Mouse (Mus musculus): ENCODE measurements around the gene Acad11. TPM values are rescaled to one million over a fixed set of nuclear protein-coding genes. Genes with fewer than 3 reads are reported as not detected.
A peak's percentile ranks its signal among the peaks of the same experiment; 100 is the strongest.

Acad11 gene
- polyA plus RNA-seq, 1 experiment from 2014 or later, result 60.6 TPM

DNA sequence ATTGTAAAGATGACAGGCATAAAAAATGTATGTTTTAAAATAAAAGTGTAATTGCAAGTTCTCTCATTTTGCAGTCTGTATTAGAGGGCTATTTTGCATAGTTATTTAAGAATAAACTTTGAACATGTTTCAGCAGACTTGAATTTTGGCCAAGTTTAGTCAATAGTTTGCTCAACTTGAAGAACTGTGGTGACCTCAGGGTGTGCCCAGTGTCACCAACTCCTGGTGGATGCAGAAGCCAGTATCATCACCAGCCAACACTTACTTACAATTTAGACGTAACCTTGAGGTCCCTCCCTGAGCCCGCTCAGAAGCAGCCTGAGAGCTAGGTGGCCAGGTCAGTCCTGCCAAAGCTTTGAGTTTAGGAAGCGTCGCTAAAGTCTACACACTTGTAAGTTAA lies 19.5 kb upstream of the Acad11 start:
- Histone ChIP-seq H3K27ac (ENCODE audit: low read depth, low read length) (no peak overlapping the region), H3K4me3 (ENCODE audit: low read depth, low read length) (no peak overlapping the region), H3K9me3 (ENCODE audit: control insufficient read depth) (no peaks in the 10 kb centered on the region), H3K4me2 (replicated peaks; ENCODE audit: low read depth) (no peak overlapping the region), H3K4me1 (replicated peaks; ENCODE audit: control insufficient read depth, insufficient read depth, low read length) (no peaks in the 10 kb centered on the region), H3K36me3 (ENCODE audit: control insufficient read depth, insufficient read depth) (peaks cover 29% of the 10 kb centered on the region), H3K9ac (ENCODE audit: low read depth, low read length) (no peak overlapping the region), H3K27me3 (replicated peaks; ENCODE audit: control insufficient read depth, insufficient read depth, low read length) (no peaks in the 10 kb centered on the region)
- TF ChIP-seq CTCF (IDR thresholded peaks at IDR 0.05; ENCODE audit: low read depth), result no peak
- WGBS, result 80% methylated on average over 4 of the region's 4 CpGs
- no peak for ATAC-seq

DNA sequence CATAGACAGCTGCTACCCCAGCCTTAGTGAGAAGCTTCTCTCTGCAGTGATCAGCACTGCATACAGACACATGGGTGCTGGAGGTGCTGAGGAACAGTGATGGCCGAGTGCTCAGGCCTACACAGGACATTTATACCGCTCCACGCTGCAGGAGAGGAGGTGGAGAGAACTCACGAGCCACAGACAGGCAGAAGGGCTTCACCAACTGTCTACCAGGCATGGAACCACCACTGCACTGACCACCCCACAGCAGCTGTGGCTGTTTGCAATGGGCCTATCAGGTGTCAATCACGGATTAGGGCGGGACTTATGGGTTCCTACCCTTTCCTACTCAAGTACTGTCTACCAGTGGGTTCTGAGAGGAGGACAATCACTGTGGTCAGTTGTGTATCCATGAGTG lies 12.1 kb upstream of the Acad11 start:
- Histone ChIP-seq H3K36me3 (ENCODE audit: control insufficient read depth, insufficient read depth) (peaks cover 87% of the 10 kb centered on the region), H3K27me3 (replicated peaks; ENCODE audit: control insufficient read depth, insufficient read depth, low read length) (no peaks in the 10 kb centered on the region), H3K4me3 (ENCODE audit: low read depth, low read length) (no peak overlapping the region), H3K4me1 (replicated peaks; ENCODE audit: control insufficient read depth, insufficient read depth, low read length) (no peaks in the 10 kb centered on the region), H3K9ac (ENCODE audit: low read depth, low read length) (no peak overlapping the region), H3K9me3 (ENCODE audit: control insufficient read depth) (no peaks in the 10 kb centered on the region), H3K4me2 (replicated peaks; ENCODE audit: low read depth) (no peak overlapping the region), H3K27ac (ENCODE audit: low read depth, low read length) (no peak overlapping the region)
- no peak for TF ChIP-seq CTCF (IDR thresholded peaks at IDR 0.05; ENCODE audit: low read depth)
- WGBS, result 95% methylated on average over 6 of the region's 6 CpGs
- ATAC-seq, result no peak

DNA sequence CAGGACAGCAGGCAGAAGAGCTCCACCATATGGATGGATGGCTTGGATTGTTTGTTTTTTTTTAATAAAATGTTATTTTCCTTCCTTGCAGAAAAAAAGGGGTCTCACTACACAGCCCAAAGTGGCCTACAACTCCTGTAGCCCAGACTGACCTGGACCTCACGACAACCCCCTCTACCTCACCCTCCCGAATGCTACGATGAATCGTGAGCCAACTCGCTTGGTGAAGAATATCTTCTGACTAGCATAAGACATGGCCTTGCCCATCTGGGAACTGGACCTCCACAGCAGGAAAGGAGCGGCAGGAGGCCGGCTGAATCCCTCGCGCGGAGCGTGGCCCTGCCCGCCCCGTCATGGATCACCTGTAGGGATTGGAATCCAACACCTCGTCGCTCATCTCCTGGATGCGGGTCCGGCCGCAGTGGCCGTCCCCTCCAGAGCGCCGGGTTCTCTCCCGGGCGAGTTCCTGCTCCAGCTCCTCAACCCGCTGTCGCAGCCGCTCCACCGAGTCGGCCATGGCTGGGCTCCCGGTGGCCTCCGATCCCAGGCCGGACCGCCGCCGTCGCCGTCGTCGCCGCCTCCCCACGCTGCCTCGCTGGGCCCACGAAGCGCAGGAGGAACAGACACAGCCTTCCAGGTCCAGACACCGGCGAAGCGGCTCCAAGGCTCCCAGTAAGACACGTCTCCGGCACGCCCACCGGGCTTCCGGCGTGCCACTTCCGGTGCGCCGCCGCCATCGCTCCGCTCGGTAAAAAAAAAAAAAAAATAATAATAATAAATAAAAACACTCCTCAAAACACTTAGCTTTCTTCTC lies 540 bp upstream of the Acad11 start, which contains the start of gene Uba5:
Gene Uba5 (minus strand): TSS at position 705 of the 814 bp plus-strand sequence.
- Histone ChIP-seq H3K4me3 (ENCODE audit: low read depth, low read length) (peak within 1 kb of the TSS; percentile 100), H3K27ac (ENCODE audit: low read depth, low read length) (peak within 1 kb of the TSS; percentile 82), H3K9ac (ENCODE audit: low read depth, low read length) (peak within 1 kb of the TSS; percentile 85), H3K9me3 (ENCODE audit: control insufficient read depth) (no peaks in the 10 kb centered on the region), H3K4me1 (replicated peaks; ENCODE audit: control insufficient read depth, insufficient read depth, low read length) (peaks cover 6% of the 10 kb centered on the region), H3K36me3 (ENCODE audit: control insufficient read depth, insufficient read depth) (peaks cover 13% of the 10 kb centered on the region), H3K27me3 (replicated peaks; ENCODE audit: control insufficient read depth, insufficient read depth, low read length) (no peaks in the 10 kb centered on the region), H3K4me2 (replicated peaks; ENCODE audit: low read depth) (peak within 1 kb of the TSS; percentile 83)
- TF ChIP-seq CTCF (IDR thresholded peaks at IDR 0.05; ENCODE audit: low read depth), result no peak
- under 1% methylated on average over 58 of the region's 59 CpGs for WGBS
- peak; percentile 76 for ATAC-seq

GRCm38 (mm10) chr9:104064571-104064970 lies 1.4 kb downstream of the Acad11 start:
- no peak overlapping the region; the same call in none of the 2 replicates for H3K27ac ChIP-seq (ENCODE audit: low read depth, low read length)
- ATAC-seq, result no peak
- H3K27me3 ChIP-seq (replicated peaks; ENCODE audit: control insufficient read depth, insufficient read depth, low read length), result no peaks in the 10 kb centered on the region
- no peak overlapping the region for H3K9ac ChIP-seq (ENCODE audit: low read depth, low read length)
- H3K4me2 ChIP-seq (replicated peaks; ENCODE audit: low read depth), result peak overlapping the region; percentile 83
- TF ChIP-seq CTCF (IDR thresholded peaks at IDR 0.05; ENCODE audit: low read depth), result no peak
- peak overlapping the region; percentile 100; the same call in 1 of the 2 replicates for H3K4me3 ChIP-seq (ENCODE audit: low read depth, low read length)
- H3K9me3 ChIP-seq (ENCODE audit: control insufficient read depth), result no peaks in the 10 kb centered on the region
- 18% methylated on average over 1 of the region's 1 CpGs for WGBS
- peaks cover 3% of the 10 kb centered on the region; the same call in 1 of the 2 replicates for H3K36me3 ChIP-seq (ENCODE audit: control insufficient read depth, insufficient read depth)
- H3K4me1 ChIP-seq (replicated peaks; ENCODE audit: control insufficient read depth, insufficient read depth, low read length), result peaks cover 6% of the 10 kb centered on the region

DNA sequence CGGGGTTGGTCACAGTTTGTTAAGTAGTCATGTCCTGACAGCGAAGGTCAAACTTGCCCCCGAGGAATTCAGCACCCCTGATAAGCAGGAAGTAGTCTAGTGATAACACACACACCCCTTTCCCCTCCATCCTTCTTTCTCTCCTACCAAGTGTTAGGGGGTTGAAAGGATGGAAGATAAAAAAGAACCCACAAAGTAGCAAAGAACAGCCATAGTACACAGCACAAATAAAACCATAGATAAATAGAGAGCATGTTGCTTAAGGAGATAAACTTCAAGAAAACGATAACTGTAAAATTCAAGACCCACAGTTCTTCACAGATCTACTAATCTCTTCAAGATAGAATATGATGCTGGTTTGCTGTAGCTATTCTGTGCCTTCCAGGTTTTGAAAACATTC lies 7.1 kb downstream of the Acad11 start:
- Histone ChIP-seq H3K9me3 (ENCODE audit: control insufficient read depth) (no peaks in the 10 kb centered on the region), H3K9ac (ENCODE audit: low read depth, low read length) (no peak overlapping the region), H3K4me2 (replicated peaks; ENCODE audit: low read depth) (no peak overlapping the region), H3K27ac (ENCODE audit: low read depth, low read length) (no peak overlapping the region), H3K27me3 (replicated peaks; ENCODE audit: control insufficient read depth, insufficient read depth, low read length) (no peaks in the 10 kb centered on the region), H3K36me3 (ENCODE audit: control insufficient read depth, insufficient read depth) (peaks cover 10% of the 10 kb centered on the region; the same call in 1 of the 2 replicates), H3K4me1 (replicated peaks; ENCODE audit: control insufficient read depth, insufficient read depth, low read length) (no peaks in the 10 kb centered on the region; the same call in 1 of the 2 replicates), H3K4me3 (ENCODE audit: low read depth, low read length) (no peak overlapping the region)
- no peak for ATAC-seq
- no peak for TF ChIP-seq CTCF (IDR thresholded peaks at IDR 0.05; ENCODE audit: low read depth)
- WGBS, result 58% methylated on average over 4 of the region's 4 CpGs

- TF ChIP-seq CTCF (IDR thresholded peaks at IDR 0.05; ENCODE audit: low read depth), result no peak
- Histone ChIP-seq H3K36me3 (ENCODE audit: control insufficient read depth, insufficient read depth) (peaks cover 10% of the 10 kb centered on the region; the same call in 1 of the 2 replicates), H3K4me3 (ENCODE audit: low read depth, low read length) (no peak overlapping the region), H3K27ac (ENCODE audit: low read depth, low read length) (peak overlapping the region; percentile 69), H3K4me2 (replicated peaks; ENCODE audit: low read depth) (peak overlapping the region; percentile 37), H3K27me3 (replicated peaks; ENCODE audit: control insufficient read depth, insufficient read depth, low read length) (no peaks in the 10 kb centered on the region), H3K4me1 (replicated peaks; ENCODE audit: control insufficient read depth, insufficient read depth, low read length) (no peaks in the 10 kb centered on the region; the same call in 1 of the 2 replicates), H3K9me3 (ENCODE audit: control insufficient read depth) (no peaks in the 10 kb centered on the region), H3K9ac (ENCODE audit: low read depth, low read length) (no peak overlapping the region)
- WGBS, result 44% methylated on average over 8 of the region's 8 CpGs
- peak; percentile 88 for ATAC-seq
These were observed 7.9 kb downstream of the Acad11 start for GRCm38 (mm10) chr9:104070863-104071604.

Measured in intestine, postnatal 0 days (tissue).